Mouse (Mus musculus) liver, adult 10 weeks (tissue): ENCODE results near the gene Olfr878. TPM values are rescaled to one million over a fixed set of nuclear protein-coding genes. Genes with fewer than 3 reads are reported as not detected.

Experiments
- polyA plus RNA-seq: library from polyadenylated mRNA; stranded (reverse); fragments of 350-450 nt; fragmentation: Illumina TruSeq; extraction: RNeasy Lipid Tissue Mini Kit (QIAGEN cat#74804); gene quantifications from one replicate; pipeline ENCODE4 v1.2.3, GENCODE M21; 2014; ENCODE audit warnings: low read depth, low replicate concordance

Gene Olfr878
- polyA plus RNA-seq: not detected

GRCm38 (mm10) chr9:37917540-37917939 lies at the start of gene Olfr878:
Gene Olfr878 (plus strand): TSS chr9:37917840.

GRCm38 (mm10) chr9:37896661-37897060 lies 21.0 kb upstream of the Olfr878 start, which contains the start of gene Olfr145:
Gene Olfr145 (plus strand): TSS chr9:37896724.

Other genes starting within 250 kb of the Olfr878 start
- gene Panx3, start 248.6 kb upstream of the Olfr878 start, polyA plus RNA-seq: not detected
- not detected for gene Olfr160, start 201.6 kb upstream of the Olfr878 start, polyA plus RNA-seq
- gene Olfr874, start 172.7 kb upstream of the Olfr878 start, polyA plus RNA-seq: not detected
- not detected for gene Olfr875, start 146.0 kb upstream of the Olfr878 start, polyA plus RNA-seq
- not detected for gene Olfr876, start 114.8 kb upstream of the Olfr878 start, polyA plus RNA-seq
- not detected for gene Olfr877, start 63.6 kb upstream of the Olfr878 start, polyA plus RNA-seq
- gene Olfr145, start 21.1 kb upstream of the Olfr878 start, polyA plus RNA-seq: not detected
- gene Olfr881, start 74.0 kb downstream of the Olfr878 start, polyA plus RNA-seq: not detected
- not detected for gene Olfr883, start 108.0 kb downstream of the Olfr878 start, polyA plus RNA-seq
- not detected for gene Olfr884, start 128.7 kb downstream of the Olfr878 start, polyA plus RNA-seq
- gene Olfr885, start 143.5 kb downstream of the Olfr878 start, polyA plus RNA-seq: not detected
- not detected for gene Olfr887, start 166.2 kb downstream of the Olfr878 start, polyA plus RNA-seq
- not detected for gene Olfr888, start 190.3 kb downstream of the Olfr878 start, polyA plus RNA-seq
- not detected for gene Olfr889, start 197.4 kb downstream of the Olfr878 start, polyA plus RNA-seq
- not detected for gene Olfr890, start 224.7 kb downstream of the Olfr878 start, polyA plus RNA-seq